Mouse (Mus musculus): ENCODE data around the gene Rere. TPM values are rescaled to one million over a fixed set of nuclear protein-coding genes. Genes with fewer than 3 reads are reported as not detected.
A peak's percentile ranks its signal among the peaks of the same experiment; 100 is the strongest.

Rere gene
- polyA plus RNA-seq, 1 experiment: 58.8 TPM

GRCm38 (mm10) chr4:150460451-150460850 lies 179.0 kb downstream of the Rere start:
- no peak for DNase-seq

GRCm38 (mm10) chr4:150461011-150461410 lies 179.6 kb downstream of the Rere start:
- Histone ChIP-seq H3K36me3 (ENCODE audit: control insufficient read depth, insufficient read depth, low read length) (no peaks in the 10 kb centered on the region), H3K27ac (ENCODE audit: insufficient read depth, low read depth, low read length) (no peak overlapping the region)

More at GRCm38 (mm10) chr4:150460451-150460850, 179.0 kb downstream of the Rere start:
- H3K36me3 ChIP-seq (ENCODE audit: control insufficient read depth, insufficient read depth, low read length): no peaks in the 10 kb centered on the region
- H3K27me3 ChIP-seq (replicated peaks; ENCODE audit: control insufficient read depth, insufficient read depth, low read length): no peaks in the 10 kb centered on the region
- H3K27ac ChIP-seq (ENCODE audit: insufficient read depth, low read depth, low read length): no peak overlapping the region
- no peak for TF ChIP-seq CTCF (conservative IDR thresholded peaks at IDR 0.05; ENCODE audit: insufficient read depth, insufficient read length, low read depth, low read length)
- TF ChIP-seq POLR2A (IDR thresholded peaks at IDR 0.05; ENCODE audit: low read depth, low read length): no peak
- H3K4me1 ChIP-seq (ENCODE audit: control insufficient read depth, insufficient read depth, low read length): peaks cover 33% of the 10 kb centered on the region
- 75% methylated on average over 5 of the region's 5 CpGs for WGBS
- H3K4me3 ChIP-seq (ENCODE audit: insufficient read depth, low read depth, low read length): no peak overlapping the region

GRCm38 (mm10) chr4:150461427-150462189 lies 180.2 kb downstream of the Rere start:
- no peaks in the 10 kb centered on the region for H3K27me3 ChIP-seq (replicated peaks; ENCODE audit: control insufficient read depth, insufficient read depth, low read length)
- TF ChIP-seq POLR2A (IDR thresholded peaks at IDR 0.05; ENCODE audit: low read depth, low read length) (no peak), CTCF (conservative IDR thresholded peaks at IDR 0.05; ENCODE audit: insufficient read depth, insufficient read length, low read depth, low read length) (no peak)
- H3K36me3 ChIP-seq (ENCODE audit: control insufficient read depth, insufficient read depth, low read length): no peaks in the 10 kb centered on the region
- H3K27ac ChIP-seq (ENCODE audit: insufficient read depth, low read depth, low read length): 0 out of 2 replicates have a peak overlapping the region, but pooled peaks have one; percentile 39
- no peak overlapping the region for H3K4me3 ChIP-seq (ENCODE audit: insufficient read depth, low read depth, low read length)
- 46% methylated on average over 6 of the region's 6 CpGs for WGBS
- no peak for DNase-seq
- H3K4me1 ChIP-seq (ENCODE audit: control insufficient read depth, insufficient read depth, low read length): peaks cover 35% of the 10 kb centered on the region

More at GRCm38 (mm10) chr4:150461011-150461410, 179.6 kb downstream of the Rere start:
- TF ChIP-seq POLR2A (IDR thresholded peaks at IDR 0.05; ENCODE audit: low read depth, low read length): no peak
- TF ChIP-seq CTCF (conservative IDR thresholded peaks at IDR 0.05; ENCODE audit: insufficient read depth, insufficient read length, low read depth, low read length): no peak
- WGBS: 68% methylated on average over 5 of the region's 5 CpGs
- no peak overlapping the region for H3K4me3 ChIP-seq (ENCODE audit: insufficient read depth, low read depth, low read length)
- no peaks in the 10 kb centered on the region for H3K27me3 ChIP-seq (replicated peaks; ENCODE audit: control insufficient read depth, insufficient read depth, low read length)
- H3K4me1 ChIP-seq (ENCODE audit: control insufficient read depth, insufficient read depth, low read length): peaks cover 35% of the 10 kb centered on the region
- no peak for DNase-seq

GRCm38 (mm10) chr4:150462367-150462766 lies 180.9 kb downstream of the Rere start:
- no peaks in the 10 kb centered on the region for H3K36me3 ChIP-seq (ENCODE audit: control insufficient read depth, insufficient read depth, low read length)
- H3K4me3 ChIP-seq (ENCODE audit: insufficient read depth, low read depth, low read length): peak overlapping the region; percentile 38; the same call in 1 of the 2 replicates
- peak; percentile 86 for DNase-seq
- WGBS: 5% methylated on average over 4 of the region's 4 CpGs
- no peak for TF ChIP-seq CTCF (conservative IDR thresholded peaks at IDR 0.05; ENCODE audit: insufficient read depth, insufficient read length, low read depth, low read length)
- no peak for TF ChIP-seq POLR2A (IDR thresholded peaks at IDR 0.05; ENCODE audit: low read depth, low read length)
- no peaks in the 10 kb centered on the region for H3K27me3 ChIP-seq (replicated peaks; ENCODE audit: control insufficient read depth, insufficient read depth, low read length)
- peaks cover 37% of the 10 kb centered on the region for H3K4me1 ChIP-seq (ENCODE audit: control insufficient read depth, insufficient read depth, low read length)
- peak overlapping the region; percentile 93 for H3K27ac ChIP-seq (ENCODE audit: insufficient read depth, low read depth, low read length)

- peaks cover 33% of the 10 kb centered on the region for H3K4me1 ChIP-seq (ENCODE audit: control insufficient read depth, insufficient read depth, low read length)
- peak; percentile 82 for DNase-seq
- no peaks in the 10 kb centered on the region for H3K36me3 ChIP-seq (ENCODE audit: control insufficient read depth, insufficient read depth, low read length)
- no peaks in the 10 kb centered on the region for H3K27me3 ChIP-seq (replicated peaks; ENCODE audit: control insufficient read depth, insufficient read depth, low read length)
- WGBS: 34% methylated on average over 4 of the region's 4 CpGs
- peak; percentile 82 for TF ChIP-seq CTCF (conservative IDR thresholded peaks at IDR 0.05; ENCODE audit: insufficient read depth, insufficient read length, low read depth, low read length)
- no peak for TF ChIP-seq POLR2A (IDR thresholded peaks at IDR 0.05; ENCODE audit: low read depth, low read length)
- H3K27ac ChIP-seq (ENCODE audit: insufficient read depth, low read depth, low read length): no peak overlapping the region
- no peak overlapping the region for H3K4me3 ChIP-seq (ENCODE audit: insufficient read depth, low read depth, low read length)
Measured at GRCm38 (mm10) chr4:150465759-150466158, 184.3 kb downstream of the Rere start.

GRCm38 (mm10) chr4:150469274-150469673 lies 187.8 kb downstream of the Rere start:
- Histone ChIP-seq H3K27me3 (replicated peaks; ENCODE audit: control insufficient read depth, insufficient read depth, low read length) (no peaks in the 10 kb centered on the region), H3K4me1 (ENCODE audit: control insufficient read depth, insufficient read depth, low read length) (peaks cover 22% of the 10 kb centered on the region; the same call in 1 of the 2 replicates), H3K36me3 (ENCODE audit: control insufficient read depth, insufficient read depth, low read length) (no peaks in the 10 kb centered on the region), H3K27ac (ENCODE audit: insufficient read depth, low read depth, low read length) (0 out of 2 replicates have a peak overlapping the region, but pooled peaks have one; percentile 2), H3K4me3 (ENCODE audit: insufficient read depth, low read depth, low read length) (no peak overlapping the region)
- no peak for DNase-seq
- WGBS: 43% methylated on average over 10 of the region's 10 CpGs
- TF ChIP-seq CTCF (conservative IDR thresholded peaks at IDR 0.05; ENCODE audit: insufficient read depth, insufficient read length, low read depth, low read length) (no peak), POLR2A (IDR thresholded peaks at IDR 0.05; ENCODE audit: low read depth, low read length) (no peak)

GRCm38 (mm10) chr4:150470674-150471328 lies 189.4 kb downstream of the Rere start:
- H3K36me3 ChIP-seq (ENCODE audit: control insufficient read depth, insufficient read depth, low read length): no peaks in the 10 kb centered on the region; the same call in 1 of the 2 replicates
- 97% methylated on average over 4 of the region's 4 CpGs for WGBS
- H3K4me1 ChIP-seq (ENCODE audit: control insufficient read depth, insufficient read depth, low read length): peaks cover 16% of the 10 kb centered on the region; the same call in 1 of the 2 replicates
- H3K27ac ChIP-seq (ENCODE audit: insufficient read depth, low read depth, low read length): no peak overlapping the region
- no peak for TF ChIP-seq POLR2A (IDR thresholded peaks at IDR 0.05; ENCODE audit: low read depth, low read length)
- TF ChIP-seq CTCF (conservative IDR thresholded peaks at IDR 0.05; ENCODE audit: insufficient read depth, insufficient read length, low read depth, low read length): no peak
- no peak for DNase-seq
- no peak overlapping the region for H3K4me3 ChIP-seq (ENCODE audit: insufficient read depth, low read depth, low read length)
- H3K27me3 ChIP-seq (replicated peaks; ENCODE audit: control insufficient read depth, insufficient read depth, low read length): no peaks in the 10 kb centered on the region
